Mouse (Mus musculus) ES-Bruce4 (cell line): Measurements from ENCODE around the gene Med20.

Experiments used
- CTCF ChIP-seq: IDR thresholded peaks from one replicate; pipeline ENCODE4 v1.8.1; 2011; ENCODE audit warnings: low read depth, low read length
- POLR2A ChIP-seq: IDR thresholded peaks from one replicate; pipeline ENCODE4 v1.8.1; 2011; ENCODE audit warnings: low read length; ENCODE audit not compliant: insufficient read depth

- no peak for TF ChIP-seq CTCF
- TF ChIP-seq POLR2A, result no peak
Observed at GRCm38 (mm10) chr17:47591073-47591472, 20.3 kb upstream of the Med20 start.
